Mouse (Mus musculus): ENCODE results near the gene Stat6. TPM values are rescaled to one million over a fixed set of nuclear protein-coding genes. Genes with fewer than 3 reads are reported as not detected.

Gene Stat6
- polyA plus RNA-seq, 1 experiment from 2014 or later: 6.8 TPM

DNA sequence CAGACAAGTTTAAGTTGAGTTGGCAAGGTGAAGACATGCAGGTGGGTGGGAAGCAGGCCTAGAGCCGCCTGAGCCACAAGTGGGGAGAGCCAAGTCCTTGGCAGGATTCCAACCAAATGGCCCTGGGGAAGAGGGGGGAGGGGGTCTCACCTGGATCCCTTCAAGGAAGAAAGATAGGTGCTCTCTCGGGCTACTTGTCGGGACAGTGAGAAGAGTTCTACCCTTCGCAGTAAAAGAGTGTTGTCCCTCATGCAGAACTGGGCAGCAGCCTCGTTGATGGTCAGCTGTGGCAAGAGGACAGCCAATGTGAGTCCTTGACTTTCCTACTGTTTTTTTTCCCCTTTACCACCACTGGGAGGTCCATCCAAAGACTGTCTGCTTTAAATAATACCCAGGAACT is 20.8 kb downstream of the Stat6 start:
- no peak overlapping the region for H3K9ac ChIP-seq (ENCODE audit: low read length)
- no peaks in the 10 kb centered on the region for H3K36me3 ChIP-seq (ENCODE audit: control insufficient read depth, insufficient read depth, low read length)
- peaks cover 33% of the 10 kb centered on the region for H3K4me1 ChIP-seq (replicated peaks; ENCODE audit: control insufficient read depth, insufficient read depth, low read length)
- H3K27ac ChIP-seq (ENCODE audit: low read depth, low read length): no peak overlapping the region
- H3K27me3 ChIP-seq (ENCODE audit: control insufficient read depth, insufficient read depth, low read length): peaks cover 69% of the 10 kb centered on the region
- H3K4me3 ChIP-seq (ENCODE audit: low read depth, low read length): no peak overlapping the region
- DNase-seq (ENCODE audit: low spot score) (no peak), ATAC-seq (replicated peaks; ENCODE audit: low FRiP score) (no peak)
- 20% methylated on average over 5 of the region's 5 CpGs for WGBS
- no peak overlapping the region for H3K4me2 ChIP-seq (ENCODE audit: low read depth, low read length, severe bottlenecking)
- H3K9me3 ChIP-seq (ENCODE audit: control insufficient read depth, low read length): no peaks in the 10 kb centered on the region

- peaks cover 34% of the 10 kb centered on the region for H3K4me1 ChIP-seq (replicated peaks; ENCODE audit: control insufficient read depth, insufficient read depth, low read length)
- no peaks in the 10 kb centered on the region for H3K9me3 ChIP-seq (ENCODE audit: control insufficient read depth, low read length)
- H3K4me2 ChIP-seq (ENCODE audit: low read depth, low read length, severe bottlenecking): no peak overlapping the region
- H3K9ac ChIP-seq (ENCODE audit: low read length): no peak overlapping the region
- ATAC-seq (replicated peaks; ENCODE audit: low FRiP score) (no peak), DNase-seq (ENCODE audit: low spot score) (no peak)
- H3K4me3 ChIP-seq (ENCODE audit: low read depth, low read length): 0 out of 2 replicates have a peak overlapping the region, but pooled peaks have one; percentile 5
- H3K27me3 ChIP-seq (ENCODE audit: control insufficient read depth, insufficient read depth, low read length): peaks cover 69% of the 10 kb centered on the region
- 12% methylated on average over 16 of the region's 16 CpGs for WGBS
- no peak overlapping the region for H3K27ac ChIP-seq (ENCODE audit: low read depth, low read length)
- no peaks in the 10 kb centered on the region for H3K36me3 ChIP-seq (ENCODE audit: control insufficient read depth, insufficient read depth, low read length)
These were observed 21.4 kb downstream of the Stat6 start for GRCm38 (mm10) chr10:127664166-127664565.

GRCm38 (mm10) chr10:127664891-127665290 is 22.1 kb downstream of the Stat6 start:
- peaks cover 69% of the 10 kb centered on the region for H3K27me3 ChIP-seq (ENCODE audit: control insufficient read depth, insufficient read depth, low read length)
- no peak overlapping the region for H3K4me2 ChIP-seq (ENCODE audit: low read depth, low read length, severe bottlenecking)
- no peak overlapping the region for H3K27ac ChIP-seq (ENCODE audit: low read depth, low read length)
- no peaks in the 10 kb centered on the region for H3K36me3 ChIP-seq (ENCODE audit: control insufficient read depth, insufficient read depth, low read length)
- ATAC-seq (replicated peaks; ENCODE audit: low FRiP score) (no peak), DNase-seq (ENCODE audit: low spot score) (no peak)
- no peaks in the 10 kb centered on the region for H3K9me3 ChIP-seq (ENCODE audit: control insufficient read depth, low read length)
- H3K4me3 ChIP-seq (ENCODE audit: low read depth, low read length): no peak overlapping the region
- H3K9ac ChIP-seq (ENCODE audit: low read length): no peak overlapping the region
- H3K4me1 ChIP-seq (replicated peaks; ENCODE audit: control insufficient read depth, insufficient read depth, low read length): peaks cover 34% of the 10 kb centered on the region
- WGBS: 16% methylated on average over 13 of the region's 13 CpGs

DNA sequence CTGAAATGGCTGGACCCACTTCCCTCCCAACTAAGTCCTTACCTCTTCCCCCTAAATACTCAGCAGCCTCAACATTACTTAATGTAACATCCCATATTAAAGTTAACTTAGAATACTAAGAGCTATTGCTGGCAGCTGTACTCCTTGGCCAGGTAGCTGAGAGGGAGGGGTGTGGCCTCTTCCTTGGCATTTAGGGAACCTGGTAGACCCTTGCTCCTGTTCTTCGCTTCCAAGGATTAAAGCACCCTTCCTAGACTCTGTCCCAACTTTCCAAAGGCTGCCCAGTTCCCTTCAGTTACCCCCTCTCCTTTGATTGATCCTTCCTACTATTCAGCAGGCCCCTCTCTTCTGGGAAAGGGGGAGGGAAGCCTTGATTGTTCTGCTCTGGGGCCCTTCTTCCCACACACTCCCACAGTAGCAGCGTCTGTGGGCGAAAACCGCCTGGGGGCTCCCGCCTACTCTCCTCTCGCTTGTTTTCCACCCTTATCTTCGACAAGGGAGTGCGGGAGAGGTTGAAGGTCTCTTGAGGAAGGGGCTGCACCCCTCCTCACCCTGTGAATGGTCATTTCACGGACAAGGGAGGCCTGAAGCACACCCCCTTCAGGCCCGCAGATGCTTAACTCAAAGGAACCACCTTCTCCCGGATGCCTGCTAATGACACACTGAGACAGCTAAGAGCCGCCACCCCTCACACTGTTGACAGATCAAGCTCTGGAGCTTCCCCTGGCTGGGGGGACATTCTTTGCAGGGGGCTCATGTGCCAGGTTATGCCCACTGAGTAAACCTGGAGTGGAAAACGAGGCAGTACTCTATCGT is 22.8 kb downstream of the Stat6 start:
- no peak overlapping the region for H3K27ac ChIP-seq (ENCODE audit: low read depth, low read length)
- no peak for ATAC-seq (replicated peaks; ENCODE audit: low FRiP score)

GRCm38 (mm10) chr10:127666501-127667268 is 23.9 kb downstream of the Stat6 start, which contains the start of gene Nemp1:
TSS of gene Nemp1 (plus strand) at chr10:127666901.
- Histone ChIP-seq H3K9me3 (ENCODE audit: control insufficient read depth, low read length) (no peaks in the 10 kb centered on the region), H3K9ac (ENCODE audit: low read length) (peak within 1 kb of the TSS; percentile 61), H3K27ac (ENCODE audit: low read depth, low read length) (peak within 1 kb of the TSS; percentile 75; the same call in 1 of the 2 replicates), H3K4me3 (ENCODE audit: low read depth, low read length) (peak within 1 kb of the TSS; percentile 54), H3K27me3 (ENCODE audit: control insufficient read depth, insufficient read depth, low read length) (peaks cover 63% of the 10 kb centered on the region), H3K4me1 (replicated peaks; ENCODE audit: control insufficient read depth, insufficient read depth, low read length) (peaks cover 31% of the 10 kb centered on the region), H3K4me2 (ENCODE audit: low read depth, low read length, severe bottlenecking) (peak within 1 kb of the TSS; percentile 95), H3K36me3 (ENCODE audit: control insufficient read depth, insufficient read depth, low read length) (no peaks in the 10 kb centered on the region)
- ATAC-seq (replicated peaks; ENCODE audit: low FRiP score): peak; percentile 60
- DNase-seq (ENCODE audit: low spot score): peak; percentile 83
- WGBS: under 1% methylated on average over 58 of the region's 73 CpGs

More for the DNA sequence above, 22.8 kb downstream of the Stat6 start:
- H3K4me2 ChIP-seq (ENCODE audit: low read depth, low read length, severe bottlenecking): peak overlapping the region; percentile 95
- peaks cover 69% of the 10 kb centered on the region for H3K27me3 ChIP-seq (ENCODE audit: control insufficient read depth, insufficient read depth, low read length)
- peaks cover 34% of the 10 kb centered on the region for H3K4me1 ChIP-seq (replicated peaks; ENCODE audit: control insufficient read depth, insufficient read depth, low read length)
- peak overlapping the region; percentile 61 for H3K9ac ChIP-seq (ENCODE audit: low read length)
- no peaks in the 10 kb centered on the region for H3K9me3 ChIP-seq (ENCODE audit: control insufficient read depth, low read length)
- 2% methylated on average over 14 of the region's 14 CpGs for WGBS
- no peaks in the 10 kb centered on the region for H3K36me3 ChIP-seq (ENCODE audit: control insufficient read depth, insufficient read depth, low read length)
- H3K4me3 ChIP-seq (ENCODE audit: low read depth, low read length): peak overlapping the region; percentile 54
- DNase-seq (ENCODE audit: low spot score): peak; percentile 68

GRCm38 (mm10) chr10:127667269-127668092 is 24.7 kb downstream of the Stat6 start:
- Histone ChIP-seq H3K27me3 (ENCODE audit: control insufficient read depth, insufficient read depth, low read length) (peaks cover 58% of the 10 kb centered on the region), H3K36me3 (ENCODE audit: control insufficient read depth, insufficient read depth, low read length) (no peaks in the 10 kb centered on the region), H3K4me1 (replicated peaks; ENCODE audit: control insufficient read depth, insufficient read depth, low read length) (peaks cover 25% of the 10 kb centered on the region), H3K4me3 (ENCODE audit: low read depth, low read length) (peak overlapping the region; percentile 54), H3K27ac (ENCODE audit: low read depth, low read length) (peak overlapping the region; percentile 75; the same call in 1 of the 2 replicates), H3K9ac (ENCODE audit: low read length) (peak overlapping the region; percentile 61), H3K9me3 (ENCODE audit: control insufficient read depth, low read length) (no peaks in the 10 kb centered on the region), H3K4me2 (ENCODE audit: low read depth, low read length, severe bottlenecking) (peak overlapping the region; percentile 95)
- 3% methylated on average over 33 of the region's 35 CpGs for WGBS
- DNase-seq (ENCODE audit: low spot score) (peak; percentile 81), ATAC-seq (replicated peaks; ENCODE audit: low FRiP score) (peak; percentile 32; the same call in 1 of the 2 replicates)

DNA sequence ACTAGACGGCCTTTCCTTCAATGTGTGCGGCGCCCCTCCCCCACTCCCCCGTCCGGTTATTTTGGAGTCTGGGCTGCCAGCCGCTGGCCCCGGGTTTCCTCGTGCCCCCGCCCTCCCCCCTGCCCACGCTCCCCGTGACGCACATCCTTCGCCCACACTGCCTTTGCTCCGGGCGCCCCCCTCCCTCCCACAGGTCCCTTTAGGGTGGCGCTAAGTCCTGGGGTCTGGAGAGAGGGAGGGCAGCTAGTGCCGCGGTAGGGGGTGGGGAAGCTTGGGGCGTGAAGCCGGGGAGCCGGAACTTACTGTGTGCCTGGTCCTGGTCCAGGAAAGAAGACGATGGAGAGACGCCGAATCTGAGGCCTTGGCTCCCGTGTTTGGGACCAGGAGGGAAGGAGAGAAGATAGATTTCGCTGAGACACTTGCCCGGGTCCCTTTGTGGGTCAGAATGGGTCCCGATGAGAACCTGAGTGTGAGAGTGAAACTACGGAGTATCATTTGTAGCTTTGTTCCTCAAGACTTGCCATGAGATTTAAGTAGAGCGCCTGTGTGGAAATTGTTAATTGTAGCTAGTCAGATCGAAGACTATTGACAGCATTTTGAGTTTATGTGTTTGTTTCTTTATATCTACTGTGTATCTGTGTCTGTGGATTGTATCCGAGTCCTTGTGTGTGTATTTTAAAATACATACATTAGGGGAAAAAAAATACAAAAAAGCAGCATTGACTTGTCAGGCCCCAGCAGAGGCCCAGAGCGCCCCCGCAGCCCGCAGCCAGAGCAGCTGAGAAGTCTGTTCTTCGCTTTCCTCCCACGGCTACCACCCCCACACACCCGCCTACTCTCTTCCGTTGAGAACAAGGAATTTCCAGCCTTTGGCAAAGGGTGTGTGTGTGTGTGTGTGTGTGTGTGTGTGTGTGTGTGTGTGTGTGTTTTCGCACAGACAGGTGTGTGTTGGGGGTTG is 25.6 kb downstream of the Stat6 start, which contains the start of gene Nab2:
Nab2 (minus strand) TSS at position 476 of the 958 bp plus-strand sequence.
- DNase-seq (ENCODE audit: low spot score) (peak; percentile 77), ATAC-seq (replicated peaks; ENCODE audit: low FRiP score) (peak; percentile 19; the same call in 1 of the 2 replicates)
- H3K27me3 ChIP-seq (ENCODE audit: control insufficient read depth, insufficient read depth, low read length): peaks cover 49% of the 10 kb centered on the region
- no peaks in the 10 kb centered on the region for H3K36me3 ChIP-seq (ENCODE audit: control insufficient read depth, insufficient read depth, low read length)
- H3K9ac ChIP-seq (ENCODE audit: low read length): peak within 1 kb of the TSS; percentile 55
- peak within 1 kb of the TSS; percentile 64 for H3K4me2 ChIP-seq (ENCODE audit: low read depth, low read length, severe bottlenecking)
- 3% methylated on average over 39 of the region's 40 CpGs for WGBS
- H3K4me3 ChIP-seq (ENCODE audit: low read depth, low read length): peak within 1 kb of the TSS; percentile 54
- peaks cover 24% of the 10 kb centered on the region for H3K4me1 ChIP-seq (replicated peaks; ENCODE audit: control insufficient read depth, insufficient read depth, low read length)
- no peaks in the 10 kb centered on the region for H3K9me3 ChIP-seq (ENCODE audit: control insufficient read depth, low read length)
- H3K27ac ChIP-seq (ENCODE audit: low read depth, low read length): peak within 1 kb of the TSS; percentile 75

All from forebrain, embryonic 11.5 days (tissue).